Mouse (Mus musculus) MEL (cell line): ENCODE results near the gene Mxd4. TPM values are rescaled to one million over a fixed set of nuclear protein-coding genes. Genes with fewer than 3 reads are reported as not detected.

Source experiments
- DNase-seq: peaks from one replicate; pipeline ENCODE4 v3.0.0; 2011; ENCODE audit warnings: low read depth, low spot score
- H3K27ac ChIP-seq: 2 replicates; pipeline ENCODE4 v1.5.1; 2012; ENCODE audit warnings: low read depth, mild to moderate bottlenecking, control low read depth, low read length, moderate library complexity; ENCODE audit not compliant: control insufficient read depth
- H3K27me3 ChIP-seq, 2 experiments: fragments of 150-350 bp in 1 of 2; sonication (generic) in 1 of 2; 2 replicates each; pipeline ENCODE4 v1.6.1; 2012; ENCODE audit warnings: low read length in 2 of 2, mild to moderate bottlenecking in 2 of 2, improper control_type of control experiment in 1 of 2, moderate library complexity in 1 of 2; ENCODE audit not compliant: insufficient read depth in 2 of 2, control insufficient read depth in 1 of 2
- H3K36me3 ChIP-seq, 2 experiments: 2 replicates each; pipeline ENCODE4 v1.6.1; 2012 to 2014; ENCODE audit warnings: low read length in 2 of 2, improper control_type of control experiment in 1 of 2, inconsistent platforms in 1 of 2, mild to moderate bottlenecking in 1 of 2; ENCODE audit not compliant: insufficient read depth in 2 of 2, control insufficient read depth in 1 of 2
- H3K4me1 ChIP-seq, 2 experiments: fragments of 150-350 bp in 1 of 2; sonication (generic) in 1 of 2; 2 replicates each; pipeline ENCODE4 v1.6.1; 2012; ENCODE audit warnings: low read length in 2 of 2, improper control_type of control experiment in 1 of 2, mild to moderate bottlenecking in 1 of 2; ENCODE audit not compliant: insufficient read depth in 2 of 2, control insufficient read depth in 1 of 2
- H3K4me3 ChIP-seq, 2 experiments: fragments of 150-350 bp in 1 of 2; sonication (generic) in 1 of 2; 2 replicates each; pipeline ENCODE4 v1.5.1; 2012; ENCODE audit warnings: low read depth in 2 of 2, low read length in 2 of 2, mild to moderate bottlenecking in 2 of 2, moderate library complexity in 2 of 2, control low read depth in 1 of 2, improper control_type of control experiment in 1 of 2; ENCODE audit not compliant: control insufficient read depth in 1 of 2, insufficient read depth in 1 of 2
- H3K79me2 ChIP-seq: 2 replicates; pipeline ENCODE4 v1.6.1; 2012; ENCODE audit warnings: mild to moderate bottlenecking, low read length, moderate library complexity; ENCODE audit not compliant: control insufficient read depth, poor library complexity, insufficient read depth
- H3K9ac ChIP-seq: 2 replicates; pipeline ENCODE4 v1.6.1; 2012; ENCODE audit warnings: low read depth, mild to moderate bottlenecking, control low read depth, low read length, moderate library complexity; ENCODE audit not compliant: control insufficient read depth, poor library complexity, severe bottlenecking
- H3K9me3 ChIP-seq: fragments of 150-350 bp; sonication (generic); replicated peaks from 2 replicates; pipeline ENCODE4 v1.6.1; 2012; ENCODE audit warnings: mild to moderate bottlenecking, low read length, improper control_type of control experiment, moderate library complexity; ENCODE audit not compliant: insufficient read depth
- BHLHE40 ChIP-seq: IDR thresholded peaks from 2 replicates; pipeline ENCODE4 v1.6.1; 2012; ENCODE audit warnings: low read depth, mild to moderate bottlenecking, inconsistent platforms, low read length, improper control_type of control experiment, borderline replicate concordance
- CHD2 ChIP-seq: IDR thresholded peaks from 2 replicates; pipeline ENCODE4 v1.6.1; 2011; ENCODE audit warnings: low read length, improper control_type of control experiment
- EP300 ChIP-seq, 2 experiments: IDR thresholded peaks; 2 replicates each; pipeline ENCODE4 v1.6.1; 2011; ENCODE audit warnings: improper control_type of control experiment in 2 of 2, low read length in 2 of 2, low read depth in 1 of 2, mild to moderate bottlenecking in 1 of 2
- GATA1 ChIP-seq: IDR thresholded peaks from 2 replicates; pipeline ENCODE4 v1.6.1; 2011; ENCODE audit warnings: low read depth, low read length, improper control_type of control experiment
- MAFK ChIP-seq: IDR thresholded peaks from 2 replicates; pipeline ENCODE4 v1.6.1; 2011; ENCODE audit warnings: low read depth, mild to moderate bottlenecking, low read length, improper control_type of control experiment, borderline replicate concordance
- MEF2A ChIP-seq: IDR thresholded peaks from 2 replicates; pipeline ENCODE4 v1.6.1; 2014; ENCODE audit warnings: low read depth, mild to moderate bottlenecking, inconsistent platforms, low read length, improper control_type of control experiment; ENCODE audit not compliant: poor library complexity, insufficient replicate concordance, severe bottlenecking; ENCODE audit errors: extremely low read depth
- MXI1 ChIP-seq: IDR thresholded peaks from 2 replicates; pipeline ENCODE4 v1.6.1; 2011; ENCODE audit warnings: mild to moderate bottlenecking, low read depth, low read length, improper control_type of control experiment
- MYB ChIP-seq: IDR thresholded peaks from 2 replicates; pipeline ENCODE4 v1.6.1; 2011; ENCODE audit warnings: mild to moderate bottlenecking, low read depth, low read length, improper control_type of control experiment
- MYC ChIP-seq: IDR thresholded peaks from 2 replicates; pipeline ENCODE4 v1.6.1; 2011; ENCODE audit warnings: low read depth, mild to moderate bottlenecking, low read length, improper control_type of control experiment, moderate library complexity
- POLR2A ChIP-seq, 2 experiments: IDR thresholded peaks; 2 replicates each; pipeline ENCODE4 v1.6.1; 2011 to 2012; ENCODE audit warnings: low read length in 2 of 2, mild to moderate bottlenecking in 2 of 2, control low read depth in 1 of 2, improper control_type of control experiment in 1 of 2, low read depth in 1 of 2, moderate library complexity in 1 of 2; ENCODE audit not compliant: control insufficient read depth in 1 of 2, insufficient read depth in 1 of 2, poor library complexity in 1 of 2
- POLR2AphosphoS2 ChIP-seq: IDR thresholded peaks from 2 replicates; pipeline ENCODE4 v1.6.1; 2011; ENCODE audit warnings: low read length, improper control_type of control experiment
- POLR2AphosphoS5 ChIP-seq: IDR thresholded peaks from 2 replicates; pipeline ENCODE4 v1.6.1; 2012; ENCODE audit warnings: low read depth, borderline replicate concordance, mild to moderate bottlenecking, inconsistent platforms, low read length, moderate library complexity, mixed read lengths
- RAD21 ChIP-seq: IDR thresholded peaks from 2 replicates; pipeline ENCODE4 v1.6.1; 2011; ENCODE audit warnings: mild to moderate bottlenecking, low read depth, low read length, improper control_type of control experiment
- TCF12 ChIP-seq: IDR thresholded peaks from 2 replicates; pipeline ENCODE4 v1.6.1; 2014; ENCODE audit warnings: low read depth, mild to moderate bottlenecking, inconsistent platforms, low read length, improper control_type of control experiment, moderate library complexity
- UBTF ChIP-seq: IDR thresholded peaks from 2 replicates; pipeline ENCODE4 v1.6.1; 2012; ENCODE audit warnings: low read depth, mild to moderate bottlenecking, inconsistent platforms, low read length, improper control_type of control experiment, moderate library complexity, borderline replicate concordance; ENCODE audit not compliant: insufficient read depth
- USF2 ChIP-seq, 2 experiments: IDR thresholded peaks; 2 replicates each; pipeline ENCODE4 v1.6.1; 2011 to 2012; ENCODE audit warnings: improper control_type of control experiment in 2 of 2, low read length in 2 of 2, borderline replicate concordance in 1 of 2, inconsistent platforms in 1 of 2, low read depth in 1 of 2, mild to moderate bottlenecking in 1 of 2; ENCODE audit not compliant: insufficient read depth in 1 of 2
- ZNF384 ChIP-seq: IDR thresholded peaks from 2 replicates; pipeline ENCODE4 v1.6.1; 2012; ENCODE audit warnings: low read depth, mild to moderate bottlenecking, inconsistent platforms, low read length, improper control_type of control experiment
- polyA plus RNA-seq, 2 experiments: library from polyadenylated mRNA; stranded (reverse) in 1 of 2; unstranded in 1 of 2; fragments of >175 nt in 1 of 2; fragments of >200 nt in 1 of 2; gene quantifications; 2 replicates each; pipeline versions ENCODE4 v1.2.1 to v1.2.4; 2012; ENCODE audit warnings: low replicate concordance in 2 of 2, low read depth in 1 of 2; ENCODE audit not compliant: insufficient read length in 2 of 2, insufficient read depth in 1 of 2, missing spikeins in 1 of 2
- total RNA-seq: library from RNA; depleted of rRNA; stranded (reverse); fragments of 300-350 nt; gene quantifications from 2 replicates; pipeline ENCODE4 v1.2.3, GENCODE M21; 2012

The Mxd4 gene
- total and polyA plus RNA-seq, 3 experiments = 9.7 to 13.3 TPM; not detected in 1

DNA sequence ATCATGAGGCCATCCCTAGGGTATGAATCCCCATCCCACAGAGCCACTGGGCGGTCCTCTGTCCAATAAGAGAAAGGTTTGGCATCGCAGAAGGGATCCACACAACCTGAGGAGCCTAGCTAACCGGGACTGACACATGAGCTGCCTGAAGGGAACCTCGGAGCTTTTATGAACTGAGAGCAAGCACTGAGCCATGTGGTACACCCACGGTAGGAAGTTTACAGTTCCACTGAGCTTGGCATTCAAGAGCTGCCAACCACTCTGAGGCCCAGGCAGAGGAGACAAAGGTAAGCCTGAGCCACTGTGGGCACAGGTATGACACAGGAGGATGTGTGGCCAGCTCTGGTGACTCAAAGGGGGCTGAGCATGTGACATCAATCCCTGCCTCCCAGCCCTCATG is 37.0 kb upstream of the Mxd4 start:
- Histone ChIP-seq H3K27me3 (peaks cover 26 to 45% of the 10 kb centered on the region in 2 experiments), H3K9ac (no peak overlapping the region), H3K36me3 (no peaks in the 10 kb centered on the region), H3K27ac (no peak overlapping the region), H3K4me1 (no peaks in the 10 kb centered on the region), H3K4me3 (no peak overlapping the region), H3K9me3 (no peaks in the 10 kb centered on the region), H3K79me2 (no peaks in the 10 kb centered on the region)
- no peak for DNase-seq
- TF ChIP-seq GATA1 = no peak
- TF ChIP-seq UBTF = no peak
- no peak for TF ChIP-seq POLR2AphosphoS5
- no peak for TF ChIP-seq MXI1
- TF ChIP-seq USF2 (IDR thresholded peaks at IDR 0.05; ENCODE audit: borderline replicate concordance in 1 of 2, insufficient read depth in 1 of 2, low read depth in 1 of 2, low read length in 2 of 2) = no peak
- no peak for TF ChIP-seq MAFK
- no peak for TF ChIP-seq POLR2A (IDR thresholded peaks at IDR 0.05; ENCODE audit: control insufficient read depth in 1 of 2, insufficient read depth in 1 of 2, low read depth in 1 of 2, low read length in 2 of 2, poor library complexity in 1 of 2)
- TF ChIP-seq RAD21 = no peak
- TF ChIP-seq POLR2AphosphoS2 = no peak
- TF ChIP-seq CHD2 = no peak
- no peak for TF ChIP-seq MEF2A
- no peak for TF ChIP-seq TCF12
- TF ChIP-seq MYC = no peak
- TF ChIP-seq EP300 (IDR thresholded peaks at IDR 0.05; ENCODE audit: low read depth in 1 of 2, low read length in 2 of 2) = no peak
- no peak for TF ChIP-seq BHLHE40

DNA sequence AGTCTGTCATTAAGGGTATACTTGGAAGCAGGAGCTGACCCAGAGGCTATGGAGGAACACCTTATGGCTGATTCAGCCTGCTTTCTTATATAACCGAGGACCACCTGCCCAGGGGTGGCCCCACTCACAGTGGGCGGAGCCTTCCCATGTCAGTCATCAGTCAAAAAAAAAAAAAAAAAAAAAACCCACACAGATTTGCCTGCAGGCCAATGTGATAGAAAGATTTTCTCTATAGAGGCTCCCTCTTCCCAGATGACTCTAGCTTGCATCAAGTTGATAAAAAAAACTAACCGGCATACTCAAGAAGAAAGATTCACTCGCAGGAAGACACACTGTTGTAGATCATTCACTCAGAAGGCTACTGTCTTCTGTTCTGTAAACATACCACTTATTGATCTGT is 32.5 kb upstream of the Mxd4 start:
- H3K4me1 ChIP-seq = no peaks in the 10 kb centered on the region
- TF ChIP-seq ZNF384 (0 out of 2 replicates have a peak, but pooled peaks have one; percentile 20), MYB (no peak)
- TF ChIP-seq, all 39 proteins: peak for 1

More for the DNA sequence above, 32.5 kb upstream of the Mxd4 start:
- no peaks in the 10 kb centered on the region for H3K79me2 ChIP-seq
- DNase-seq = no peak
- H3K4me3 ChIP-seq = no peak overlapping the region
- peaks cover 25 to 41% of the 10 kb centered on the region in 2 experiments for H3K27me3 ChIP-seq
- no peaks in the 10 kb centered on the region for H3K9me3 ChIP-seq
- H3K36me3 ChIP-seq = no peaks in the 10 kb centered on the region
- H3K9ac ChIP-seq = no peak overlapping the region
- no peak overlapping the region for H3K27ac ChIP-seq
